Mouse (Mus musculus) ES-Bruce4 (cell line): ENCODE results near the gene Hist1h4f.
"Not testable (repeated sequence)": the region's sequence is repeated elsewhere in the genome, so short reads cannot be mapped to it uniquely, and the experiment has no call there.

Experiments
- CTCF ChIP-seq: IDR thresholded peaks from one replicate; pipeline ENCODE4 v1.8.1; 2011; ENCODE audit warnings: low read depth, low read length
- EP300 ChIP-seq: IDR thresholded peaks from 2 replicates; pipeline ENCODE4 v1.6.1; 2011; ENCODE audit warnings: low read depth, low read length; ENCODE audit not compliant: insufficient read depth

DNA sequence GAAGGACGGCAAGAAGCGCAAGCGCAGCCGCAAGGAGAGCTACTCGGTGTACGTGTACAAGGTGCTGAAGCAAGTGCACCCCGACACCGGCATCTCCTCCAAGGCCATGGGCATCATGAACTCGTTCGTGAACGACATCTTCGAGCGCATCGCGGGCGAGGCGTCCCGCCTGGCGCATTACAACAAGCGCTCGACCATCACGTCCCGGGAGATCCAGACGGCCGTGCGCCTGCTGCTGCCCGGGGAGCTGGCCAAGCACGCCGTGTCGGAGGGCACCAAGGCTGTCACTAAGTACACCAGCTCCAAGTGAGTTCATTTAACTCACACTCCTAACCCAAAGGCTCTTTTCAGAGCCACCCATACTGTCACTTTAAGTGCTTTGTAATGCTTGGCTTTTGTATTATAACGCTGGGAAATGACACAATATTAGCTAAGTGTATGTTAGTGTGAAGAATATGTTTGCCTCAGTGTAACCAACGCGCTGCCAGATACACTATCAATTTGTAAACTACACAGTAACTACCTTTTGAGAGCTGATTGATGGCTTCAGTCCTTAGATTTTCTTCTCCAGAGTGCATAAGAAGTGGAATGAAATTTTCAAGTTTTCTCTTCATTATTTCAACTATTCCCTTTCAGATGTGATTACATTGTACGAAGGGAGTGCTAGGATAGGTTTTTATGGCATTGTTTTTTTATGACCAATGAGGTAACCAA, 20.2 kb upstream of the Hist1h4f start:
- not testable (repeated sequence) for TF ChIP-seq EP300, CTCF
